21 mouse cellular contexts compared by ENCODE assay signal in the genomic region with DNA sequence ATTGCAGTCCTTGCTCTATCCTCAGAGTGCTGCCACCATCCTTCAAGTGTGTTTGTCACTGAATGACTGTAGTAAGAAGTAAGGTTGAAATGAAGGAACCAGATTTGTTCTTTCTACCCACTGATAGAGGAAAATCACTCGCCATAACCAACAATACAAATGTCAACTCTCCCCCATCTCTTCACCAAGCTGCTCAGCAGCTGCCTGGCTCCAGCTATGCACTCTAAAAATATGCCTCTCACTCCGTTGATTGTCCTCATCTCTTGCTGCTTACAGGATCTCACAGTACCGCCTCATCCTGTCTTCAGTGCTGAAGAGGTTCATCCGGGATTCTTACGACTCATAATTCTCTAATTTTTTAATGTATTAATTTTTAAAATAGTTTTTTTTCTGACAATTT.
A peak's percentile ranks its signal among the peaks of the same experiment; 100 is the strongest.
DNase-seq lines count a peak whose midpoint lies in the region; ATAC-seq and TF ChIP-seq lines count a peak whose summit lies in the region.
"Had no signal": no experiment of that assay in that cellular context is flagged by ENCODE, and none has a peak within 500 bp of the region (broad histone marks: within the 10 kb centered on the region; RNA-seq: fewer than 3 reads in every experiment).

No protein-coding gene starts in this region.

- 54% methylated on average over 5 of the region's 5 CpGs for WGBS in heart, embryonic 10.5 days
- 46% methylated on average over 5 of the region's 5 CpGs for WGBS in heart, embryonic 15.5 days

- TF ChIP-seq POLR2A in myocyte (IDR thresholded peaks at IDR 0.05; ENCODE audit: insufficient read length, low read depth): no peak

- H3K27ac ChIP-seq in heart, embryonic 10.5 days: 0 out of 2 replicates have a peak overlapping the region, but pooled peaks have one; percentile 47
- H3K27ac ChIP-seq in heart, embryonic 15.5 days: peak overlapping the region; percentile 15; the same call in 1 of the 2 replicates
- H3K27ac ChIP-seq: embryonic facial prominence, embryonic 10.5 days; forebrain, embryonic 10.5 days; hindbrain, embryonic 12.5 days had no signal

- no peak for ATAC-seq in heart, embryonic 15.5 days (replicated peaks; ENCODE audit: insufficient number of reproducible peaks, insufficient read depth, low FRiP score, low read depth)
- ATAC-seq: forebrain, embryonic 14.5 days; hindbrain, embryonic 16.5 days had no signal

- H3K27me3 ChIP-seq in heart, embryonic 10.5 days (ENCODE audit: insufficient read depth, poor library complexity, severe bottlenecking): no peaks in the 10 kb centered on the region
- H3K27me3 ChIP-seq in heart, embryonic 15.5 days: no peaks in the 10 kb centered on the region
- no peaks in the 10 kb centered on the region for H3K27me3 ChIP-seq in myocyte (ENCODE audit: control insufficient read depth, insufficient read depth, insufficient read length)
- H3K27me3 ChIP-seq: hindbrain, embryonic 12.5 days had no signal

- H3K9me3 ChIP-seq in heart, embryonic 10.5 days: no peaks in the 10 kb centered on the region
- no peaks in the 10 kb centered on the region for H3K9me3 ChIP-seq in heart, embryonic 15.5 days (replicated peaks)
- H3K9me3 ChIP-seq: embryonic facial prominence, embryonic 10.5 days; forebrain, embryonic 10.5 days; hindbrain, embryonic 12.5 days had no signal

- H3K4me2 ChIP-seq in heart, embryonic 15.5 days: no peak overlapping the region
- H3K4me2 ChIP-seq in myocyte (ENCODE audit: low read depth): no peak overlapping the region
- H3K4me2 ChIP-seq: hindbrain, embryonic 12.5 days had no signal

- H3K36me3 ChIP-seq in heart, embryonic 10.5 days: no peaks in the 10 kb centered on the region
- no peaks in the 10 kb centered on the region for H3K36me3 ChIP-seq in heart, embryonic 15.5 days
- H3K36me3 ChIP-seq in myocyte (ENCODE audit: control insufficient read depth, insufficient read depth): no peaks in the 10 kb centered on the region
- H3K36me3 ChIP-seq: embryonic facial prominence, embryonic 10.5 days; forebrain, embryonic 10.5 days; hindbrain, embryonic 12.5 days had no signal

- H3K4me3 ChIP-seq in heart, embryonic 10.5 days: no peak overlapping the region
- H3K4me3 ChIP-seq in heart, embryonic 15.5 days: no peak overlapping the region
- H3K4me3 ChIP-seq in myocyte: no peak overlapping the region
- H3K4me3 ChIP-seq: embryonic facial prominence, embryonic 10.5 days; erythroblast, embryonic 14.5 days; forebrain, embryonic 10.5 days; hindbrain, embryonic 12.5 days had no signal

- intact Hi-C loops in heart, postnatal 25 days (cut with DNase I): loop anchor here (2.0 kb wide), 1 partner anchor 63 kb away; the partner anchor contains the start of gene Itprid2

- no peak overlapping the region for H3K9ac ChIP-seq in heart, embryonic 15.5 days
- H3K9ac ChIP-seq: hindbrain, embryonic 12.5 days had no signal

- no peak for DNase-seq in heart, embryonic 10.5 days (ENCODE audit: low spot score)
- DNase-seq in heart, adult 8-10 months (ENCODE audit: low spot score): no peak
- no peak for DNase-seq in heart, postnatal 25 days (ENCODE audit: low spot score)
- peak; percentile 70 for DNase-seq in brain, adult 2 months (ENCODE audit: low read depth, low spot score)
- DNase-seq in B cell, adult 2 months: no peak
- DNase-seq: adrenal gland, adult 2 months; adrenal gland, postnatal 25 days; cerebellum, adult 2 months; cerebellum, postnatal 10 days; gastrocnemius, postnatal 10 days; heart, postnatal 4 days; kidney, adult 11 months; kidney, adult 9 months had no signal

- no peak overlapping the region for H3ac ChIP-seq in myocyte (ENCODE audit: control insufficient read depth, insufficient read length)

- H3K4me1 ChIP-seq in heart, embryonic 10.5 days: peaks cover 42% of the 10 kb centered on the region
- peaks cover 34% of the 10 kb centered on the region for H3K4me1 ChIP-seq in heart, embryonic 15.5 days (replicated peaks)
- H3K4me1 ChIP-seq: hindbrain, embryonic 12.5 days had no signal

- H3K79me2 ChIP-seq in myocyte (ENCODE audit: control insufficient read depth, insufficient read depth): no peaks in the 10 kb centered on the region

TF ChIP-seq in myocyte, 11 proteins besides CTCF, POLR2A, EP300 and RAD21:
- TF ChIP-seq TCF12 (IDR thresholded peaks at IDR 0.05; ENCODE audit: insufficient read depth, poor library complexity, severe bottlenecking): no peak
- no peak for TF ChIP-seq MAX (IDR thresholded peaks at IDR 0.05; ENCODE audit: low read depth)
- peak in 2 of 3 experiments; percentile 4 to 11 for TF ChIP-seq MYOG (IDR thresholded peaks at IDR 0.05; ENCODE audit: control insufficient read depth in 1 of 3, insufficient read depth in 1 of 3, insufficient read length in 2 of 3, low read depth in 2 of 3)
- no peak for TF ChIP-seq SRF (IDR thresholded peaks at IDR 0.05; ENCODE audit: control insufficient read depth, insufficient read length, low read depth)
- TF ChIP-seq MYOD1 (IDR thresholded peaks at IDR 0.05; ENCODE audit: control insufficient read depth in 1 of 3, insufficient read length in 2 of 3, low read depth in 2 of 3): peak in 1 of 3 experiments; percentile 51
